Mouse (Mus musculus): ENCODE results near the gene Cyp11a1. TPM values are rescaled to one million over a fixed set of nuclear protein-coding genes. Genes with fewer than 3 reads are reported as not detected.

Cyp11a1 gene
- polyA plus RNA-seq, 1 experiment from 2014 or later: 0.16 TPM

DNA sequence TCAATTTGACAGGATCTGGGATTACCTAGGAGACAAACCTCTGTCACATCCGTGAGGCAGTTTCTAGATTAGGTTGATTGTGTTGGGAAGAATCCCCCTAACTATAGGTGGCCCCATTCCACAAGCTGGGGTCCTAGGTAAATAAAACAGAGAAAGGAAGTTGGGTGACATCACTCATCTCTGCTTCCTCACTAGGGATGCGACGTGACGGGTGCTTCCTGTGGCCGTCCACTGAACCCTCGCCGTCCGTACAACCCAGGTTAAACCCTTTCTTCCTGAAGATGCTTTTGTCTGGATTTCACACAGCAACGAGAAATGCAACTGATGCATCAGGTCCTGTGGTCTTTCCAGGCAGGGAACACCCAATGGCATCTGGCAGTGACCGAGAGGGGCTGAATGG, 40.9 kb downstream of the Cyp11a1 start:
- no peak overlapping the region for H3K4me2 ChIP-seq

DNA sequence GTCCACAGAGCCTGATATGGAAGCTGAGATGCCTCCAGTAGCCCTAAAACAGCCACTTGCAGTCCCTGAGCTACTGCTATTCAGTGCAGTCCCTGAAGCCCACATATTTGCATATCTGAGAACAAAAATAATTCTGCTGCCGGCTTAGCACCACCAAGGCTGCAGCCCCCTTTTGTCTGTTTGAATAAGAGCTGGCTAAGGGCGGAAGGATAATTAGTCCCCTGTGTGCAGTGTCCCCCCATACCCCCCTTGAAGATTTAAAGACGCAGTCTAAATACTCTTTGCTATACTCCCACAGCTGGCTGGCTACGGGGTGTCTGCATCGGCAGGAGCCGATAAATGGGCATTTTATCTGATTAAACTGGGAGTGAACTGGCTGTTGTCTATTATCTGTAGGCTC, 42.4 kb downstream of the Cyp11a1 start:
- no peak for ATAC-seq (ENCODE audit: insufficient number of reproducible peaks, insufficient read depth, low FRiP score, low TSS enrichment, low read depth)
- no peaks in the 10 kb centered on the region for H3K36me3 ChIP-seq
- 30% methylated on average over 6 of the region's 6 CpGs for WGBS
- no peak overlapping the region for H3K27ac ChIP-seq
- peaks cover 60% of the 10 kb centered on the region for H3K27me3 ChIP-seq
- H3K4me1 ChIP-seq (replicated peaks): peaks cover 48% of the 10 kb centered on the region
- H3K9ac ChIP-seq (replicated peaks): no peak overlapping the region
- no peaks in the 10 kb centered on the region for H3K9me3 ChIP-seq
- no peak overlapping the region for H3K4me2 ChIP-seq
- H3K4me3 ChIP-seq (replicated peaks): no peak overlapping the region

More for the DNA sequence above, 40.9 kb downstream of the Cyp11a1 start:
- ATAC-seq (ENCODE audit: insufficient number of reproducible peaks, insufficient read depth, low FRiP score, low TSS enrichment, low read depth): no peak
- Histone ChIP-seq H3K9ac (replicated peaks) (no peak overlapping the region), H3K27ac (no peak overlapping the region), H3K27me3 (peaks cover 54% of the 10 kb centered on the region), H3K4me1 (replicated peaks) (peaks cover 53% of the 10 kb centered on the region), H3K4me3 (replicated peaks) (no peak overlapping the region), H3K36me3 (no peaks in the 10 kb centered on the region), H3K9me3 (no peaks in the 10 kb centered on the region)
- 81% methylated on average over 10 of the region's 10 CpGs for WGBS

DNA sequence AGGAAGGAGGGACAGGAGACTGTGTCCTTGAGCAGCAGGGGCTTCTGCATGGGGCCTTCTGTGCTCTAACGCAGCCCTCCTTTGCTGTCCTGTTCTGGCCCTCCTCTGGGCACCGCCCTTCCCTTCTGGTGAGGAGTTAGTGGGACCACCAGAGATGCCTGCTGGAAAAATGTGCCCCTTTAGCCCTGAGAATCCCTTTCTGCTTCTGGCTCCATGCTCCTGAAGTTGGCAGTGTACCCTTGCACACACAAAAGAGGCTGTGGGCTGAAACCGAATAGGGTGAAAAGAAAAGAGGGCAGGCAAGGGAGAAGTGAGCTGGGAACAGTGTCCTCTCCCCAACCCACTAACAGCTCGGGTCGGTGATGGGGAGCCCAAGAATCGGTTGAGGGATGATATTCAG, 43.0 kb downstream of the Cyp11a1 start:
- Histone ChIP-seq H3K9ac (replicated peaks) (no peak overlapping the region), H3K9me3 (no peaks in the 10 kb centered on the region), H3K27ac (no peak overlapping the region), H3K4me3 (replicated peaks) (no peak overlapping the region), H3K36me3 (no peaks in the 10 kb centered on the region), H3K4me2 (no peak overlapping the region), H3K4me1 (replicated peaks) (peaks cover 48% of the 10 kb centered on the region), H3K27me3 (peaks cover 61% of the 10 kb centered on the region)
- ATAC-seq (ENCODE audit: insufficient number of reproducible peaks, insufficient read depth, low FRiP score, low TSS enrichment, low read depth): no peak
- 60% methylated on average over 6 of the region's 6 CpGs for WGBS

DNA sequence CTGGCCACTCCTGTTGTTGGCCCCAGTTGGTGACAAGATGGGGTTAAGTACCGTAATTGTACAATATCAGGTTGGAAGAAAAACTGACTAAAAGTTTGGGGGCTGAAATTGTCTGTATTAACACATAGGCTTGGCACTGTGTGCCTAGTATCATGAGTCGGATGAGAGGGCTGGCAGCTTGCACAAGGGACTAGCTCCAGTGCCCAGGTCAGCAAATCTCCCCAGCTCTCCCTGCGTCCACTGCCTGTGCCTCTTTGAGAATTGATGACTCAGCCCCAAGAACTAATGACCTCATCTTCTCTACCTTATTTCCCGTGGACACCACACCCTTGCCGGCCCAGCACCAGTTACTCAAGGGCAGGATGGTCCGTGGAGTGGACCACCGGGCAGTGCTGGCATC, 43.6 kb downstream of the Cyp11a1 start:
- H3K36me3 ChIP-seq: no peaks in the 10 kb centered on the region
- H3K4me3 ChIP-seq (replicated peaks): no peak overlapping the region
- H3K9ac ChIP-seq (replicated peaks): no peak overlapping the region
- no peak overlapping the region for H3K27ac ChIP-seq
- 72% methylated on average over 7 of the region's 7 CpGs for WGBS
- no peak for ATAC-seq (ENCODE audit: insufficient number of reproducible peaks, insufficient read depth, low FRiP score, low TSS enrichment, low read depth)
- H3K9me3 ChIP-seq: no peaks in the 10 kb centered on the region
- peaks cover 59% of the 10 kb centered on the region for H3K27me3 ChIP-seq
- no peak overlapping the region for H3K4me2 ChIP-seq
- peaks cover 42% of the 10 kb centered on the region for H3K4me1 ChIP-seq (replicated peaks)

DNA sequence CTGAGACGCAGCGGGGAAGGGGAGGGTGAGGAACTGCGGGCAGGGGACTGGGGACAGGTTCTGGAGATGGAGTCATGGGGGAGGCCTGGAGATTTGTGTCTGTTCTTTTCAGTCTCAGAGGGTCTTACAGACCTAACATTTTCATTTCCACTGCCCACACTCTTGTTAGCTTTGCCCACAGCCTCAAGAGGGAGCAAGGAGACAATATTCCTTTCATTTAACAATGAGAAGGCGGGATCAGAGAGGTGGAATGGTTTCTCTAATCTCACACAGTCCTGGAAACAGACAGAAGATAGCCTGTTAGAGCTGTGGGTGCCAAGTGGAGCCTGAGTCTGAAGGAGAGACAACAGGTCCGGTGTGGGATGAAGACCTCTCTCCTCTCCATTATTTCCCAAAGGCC, 45.7 kb downstream of the Cyp11a1 start:
- Histone ChIP-seq H3K27me3 (peaks cover 63% of the 10 kb centered on the region), H3K4me1 (replicated peaks) (peaks cover 40% of the 10 kb centered on the region), H3K36me3 (no peaks in the 10 kb centered on the region), H3K9me3 (no peaks in the 10 kb centered on the region), H3K27ac (no peak overlapping the region), H3K9ac (replicated peaks) (no peak overlapping the region), H3K4me3 (replicated peaks) (no peak overlapping the region), H3K4me2 (no peak overlapping the region)
- no peak for ATAC-seq (ENCODE audit: insufficient number of reproducible peaks, insufficient read depth, low FRiP score, low TSS enrichment, low read depth)
- 26% methylated on average over 5 of the region's 5 CpGs for WGBS

DNA sequence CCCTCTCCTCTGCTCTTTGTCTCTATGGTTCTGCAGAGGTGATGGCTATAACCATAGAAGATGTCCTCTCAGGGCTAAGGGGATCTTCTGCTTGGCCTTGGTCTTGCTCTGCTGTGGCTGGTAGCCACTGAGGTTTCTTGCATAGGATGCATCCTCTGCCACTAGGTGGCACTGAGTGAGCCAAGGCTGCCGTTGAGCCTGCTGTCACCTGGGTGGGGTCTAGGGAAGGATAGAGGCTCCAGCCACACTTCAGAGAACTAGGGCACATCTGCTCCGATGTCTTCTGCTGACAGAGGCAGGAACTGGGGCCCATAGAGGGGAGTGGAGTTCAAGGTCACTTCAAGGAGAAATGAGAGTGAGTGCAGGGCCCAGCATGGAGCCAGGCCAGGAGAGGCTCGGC, 46.9 kb downstream of the Cyp11a1 start:
- no peaks in the 10 kb centered on the region for H3K9me3 ChIP-seq
- H3K27ac ChIP-seq: no peak overlapping the region
- peaks cover 40% of the 10 kb centered on the region for H3K4me1 ChIP-seq (replicated peaks)
- H3K9ac ChIP-seq (replicated peaks): no peak overlapping the region
- H3K4me3 ChIP-seq (replicated peaks): no peak overlapping the region
- H3K4me2 ChIP-seq: no peak overlapping the region
- peak; percentile 41; the same call in 1 of the 2 replicates for ATAC-seq (ENCODE audit: insufficient number of reproducible peaks, insufficient read depth, low FRiP score, low TSS enrichment, low read depth)
- H3K27me3 ChIP-seq: peaks cover 63% of the 10 kb centered on the region
- 12% methylated on average over 3 of the region's 3 CpGs for WGBS
- H3K36me3 ChIP-seq: no peaks in the 10 kb centered on the region

DNA sequence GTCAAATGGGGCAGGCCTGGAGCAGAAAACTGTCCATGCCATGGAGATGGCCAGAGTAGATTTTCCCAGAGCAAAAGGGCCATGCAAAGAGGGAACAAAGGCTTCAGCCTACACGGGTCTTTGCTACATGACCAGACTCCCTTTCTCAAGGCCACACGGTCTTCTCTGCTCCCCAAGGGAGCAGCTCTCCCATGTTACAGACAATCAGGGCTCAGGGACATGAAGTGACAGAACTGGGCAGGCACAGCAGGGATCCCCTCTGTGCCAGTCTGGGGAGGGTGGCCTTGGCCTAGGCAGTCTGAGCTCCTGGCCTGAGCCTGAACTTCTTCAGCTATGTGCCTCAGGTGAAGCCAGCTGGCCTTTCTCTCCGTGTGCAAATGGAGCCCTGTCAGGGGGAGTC, 47.3 kb downstream of the Cyp11a1 start:
- Histone ChIP-seq H3K4me3 (replicated peaks) (no peak overlapping the region), H3K9ac (replicated peaks) (no peak overlapping the region), H3K36me3 (no peaks in the 10 kb centered on the region), H3K4me1 (replicated peaks) (peaks cover 37% of the 10 kb centered on the region), H3K27ac (no peak overlapping the region), H3K27me3 (peaks cover 61% of the 10 kb centered on the region), H3K4me2 (no peak overlapping the region), H3K9me3 (no peaks in the 10 kb centered on the region)
- ATAC-seq (ENCODE audit: insufficient number of reproducible peaks, insufficient read depth, low FRiP score, low TSS enrichment, low read depth): no peak
- 42% methylated on average over 3 of the region's 3 CpGs for WGBS

DNA sequence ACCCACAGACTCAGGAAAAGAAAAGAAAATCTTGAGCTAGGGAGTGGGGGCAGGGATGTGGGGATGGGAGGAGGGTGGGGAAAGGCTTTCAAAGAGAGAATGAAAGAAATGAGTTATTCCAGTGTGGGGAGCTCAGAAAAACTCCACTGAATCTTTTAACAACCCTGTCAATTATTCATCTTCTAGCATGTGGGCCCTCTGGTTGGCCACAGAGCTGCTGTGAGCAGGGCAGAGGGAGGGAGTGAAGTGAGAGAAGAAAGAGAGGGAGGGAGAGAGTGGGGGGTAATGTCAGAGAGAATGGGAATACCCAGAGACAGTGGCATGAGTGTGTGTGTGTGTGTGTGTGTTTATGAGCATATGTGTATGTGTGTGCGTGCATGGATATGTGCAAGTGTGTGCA, 47.8 kb downstream of the Cyp11a1 start:
- Histone ChIP-seq H3K4me2 (no peak overlapping the region), H3K9me3 (no peaks in the 10 kb centered on the region), H3K4me3 (replicated peaks) (no peak overlapping the region), H3K27me3 (peaks cover 57% of the 10 kb centered on the region), H3K4me1 (replicated peaks) (peaks cover 34% of the 10 kb centered on the region), H3K27ac (no peak overlapping the region), H3K9ac (replicated peaks) (no peak overlapping the region), H3K36me3 (no peaks in the 10 kb centered on the region)
- 95% methylated on average over 1 of the region's 1 CpGs for WGBS
- no peak for ATAC-seq (ENCODE audit: insufficient number of reproducible peaks, insufficient read depth, low FRiP score, low TSS enrichment, low read depth)

DNA sequence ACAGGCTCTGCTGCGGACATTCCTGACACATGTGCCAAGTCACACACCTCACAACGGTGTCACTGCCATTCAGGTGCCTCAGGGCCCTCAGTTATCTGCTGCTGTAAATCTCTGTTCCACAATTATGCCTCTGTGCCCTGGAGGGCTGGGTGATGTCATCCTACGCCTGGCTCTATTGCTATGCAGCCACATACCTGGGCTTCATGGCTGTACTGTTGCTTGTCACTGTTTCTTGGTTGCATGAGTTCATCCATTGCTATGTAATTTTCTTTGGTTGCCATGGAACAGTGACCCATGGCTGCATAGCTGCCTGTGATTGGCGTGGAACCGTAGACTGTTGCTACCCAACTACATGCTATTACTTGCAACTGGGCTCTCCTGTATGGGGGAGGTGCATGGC, 49.5 kb downstream of the Cyp11a1 start:
- H3K4me3 ChIP-seq (replicated peaks): no peak overlapping the region
- H3K4me1 ChIP-seq (replicated peaks): peaks cover 31% of the 10 kb centered on the region
- peaks cover 48% of the 10 kb centered on the region for H3K27me3 ChIP-seq
- WGBS: 78% methylated on average over 5 of the region's 5 CpGs
- no peaks in the 10 kb centered on the region for H3K9me3 ChIP-seq
- no peak overlapping the region for H3K4me2 ChIP-seq
- H3K27ac ChIP-seq: no peak overlapping the region
- ATAC-seq (ENCODE audit: insufficient number of reproducible peaks, insufficient read depth, low FRiP score, low TSS enrichment, low read depth): no peak
- no peaks in the 10 kb centered on the region for H3K36me3 ChIP-seq
- no peak overlapping the region for H3K9ac ChIP-seq (replicated peaks)

DNA sequence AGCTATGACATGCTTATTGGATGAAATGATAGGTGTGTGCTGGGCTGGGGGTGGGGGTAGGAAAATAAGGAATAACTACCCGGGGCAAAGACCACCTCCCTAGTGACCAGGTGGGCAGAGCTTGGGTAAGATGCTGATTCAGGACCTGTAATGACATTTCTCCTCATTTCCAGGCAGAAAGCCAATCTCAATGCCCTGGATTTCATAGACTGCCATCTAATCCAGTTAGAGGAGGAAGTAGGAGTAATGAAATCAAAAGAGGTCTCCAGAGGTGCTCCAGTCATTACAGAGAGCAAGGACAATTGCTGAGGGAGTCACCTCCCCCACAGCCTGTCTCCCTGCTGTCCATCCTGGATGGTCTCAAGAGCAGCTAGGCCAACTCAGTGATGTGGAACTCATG, 53.7 kb downstream of the Cyp11a1 start:
- peaks cover 55% of the 10 kb centered on the region for H3K27me3 ChIP-seq
- no peak overlapping the region for H3K4me3 ChIP-seq (replicated peaks)
- 54% methylated on average over 1 of the region's 1 CpGs for WGBS

DNA sequence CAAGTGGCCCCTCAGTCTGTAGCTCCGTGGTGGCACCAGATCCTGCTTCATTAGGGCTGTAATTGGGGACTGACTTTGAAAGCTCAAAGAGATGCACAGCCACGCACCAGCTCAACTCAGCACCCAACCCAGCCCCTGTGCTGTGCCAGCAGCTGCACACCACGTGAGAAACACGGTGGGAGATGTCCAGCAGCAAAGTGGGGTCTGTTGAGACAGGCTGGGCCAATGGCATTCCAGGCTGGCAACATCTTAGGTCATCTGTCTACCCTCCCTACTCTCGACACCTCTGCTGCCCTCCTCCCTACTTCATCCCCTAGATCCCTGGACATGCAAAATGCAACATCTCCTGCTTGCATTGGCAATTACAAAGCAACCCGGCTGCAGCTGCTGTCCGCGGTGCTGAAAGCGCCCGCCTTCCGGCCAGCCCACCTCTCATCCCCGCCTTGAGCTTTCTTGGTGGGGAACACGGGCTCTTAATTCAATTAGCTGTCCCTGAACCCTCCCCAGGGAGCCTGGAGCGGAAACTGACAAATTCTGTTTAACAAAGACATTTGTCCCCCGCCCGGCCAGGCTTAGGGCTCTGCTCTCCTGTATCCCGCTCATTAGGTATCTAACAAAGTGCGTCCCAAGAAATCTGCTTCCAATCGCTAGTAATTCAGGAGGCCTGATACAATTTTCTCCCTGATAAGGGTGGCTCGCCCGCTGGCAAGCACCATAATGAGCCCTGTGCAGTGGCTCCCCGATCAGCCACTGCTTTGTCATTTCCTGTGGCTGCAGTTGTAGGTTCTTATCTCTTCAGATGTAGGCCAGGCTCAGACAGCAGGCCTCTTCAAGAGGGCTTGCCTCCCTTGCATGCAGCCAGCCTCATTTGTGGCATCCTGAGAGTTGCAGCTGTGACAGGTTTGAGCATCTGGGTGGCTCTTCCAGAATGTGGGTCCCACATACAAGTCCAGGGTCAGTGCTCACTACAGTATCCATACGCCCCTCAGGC, 54.8 kb downstream of the Cyp11a1 start:
- Histone ChIP-seq H3K36me3 (no peaks in the 10 kb centered on the region), H3K9me3 (no peaks in the 10 kb centered on the region), H3K27me3 (peaks cover 51% of the 10 kb centered on the region), H3K27ac (no peak overlapping the region), H3K9ac (replicated peaks) (no peak overlapping the region), H3K4me3 (replicated peaks) (no peak overlapping the region), H3K4me1 (replicated peaks) (peaks cover 8% of the 10 kb centered on the region), H3K4me2 (no peak overlapping the region)
- no peak for ATAC-seq (ENCODE audit: insufficient number of reproducible peaks, insufficient read depth, low FRiP score, low TSS enrichment, low read depth)
- WGBS: 8% methylated on average over 23 of the region's 23 CpGs

More for the DNA sequence above, 53.7 kb downstream of the Cyp11a1 start:
- Histone ChIP-seq H3K9ac (replicated peaks) (no peak overlapping the region), H3K36me3 (no peaks in the 10 kb centered on the region), H3K27ac (no peak overlapping the region), H3K4me1 (replicated peaks) (peaks cover 10% of the 10 kb centered on the region; the same call in 1 of the 2 replicates), H3K9me3 (no peaks in the 10 kb centered on the region), H3K4me2 (no peak overlapping the region)
- no peak for ATAC-seq (ENCODE audit: insufficient number of reproducible peaks, insufficient read depth, low FRiP score, low TSS enrichment, low read depth)

Data from limb, embryonic 12.5 days (tissue).